Mouse (Mus musculus): ENCODE data around the gene Gm8159. TPM values are rescaled to one million over a fixed set of nuclear protein-coding genes. Genes with fewer than 3 reads are reported as not detected.
"Not testable (repeated sequence)": the region's sequence is repeated elsewhere in the genome, so short reads cannot be mapped to it uniquely, and the experiment has no call there.

Gm8159 gene
- polyA plus RNA-seq (2016; fragmentation: Nextera tagmentation; extraction: Ambion mirVana), result not detected in 2 replicates

DNA sequence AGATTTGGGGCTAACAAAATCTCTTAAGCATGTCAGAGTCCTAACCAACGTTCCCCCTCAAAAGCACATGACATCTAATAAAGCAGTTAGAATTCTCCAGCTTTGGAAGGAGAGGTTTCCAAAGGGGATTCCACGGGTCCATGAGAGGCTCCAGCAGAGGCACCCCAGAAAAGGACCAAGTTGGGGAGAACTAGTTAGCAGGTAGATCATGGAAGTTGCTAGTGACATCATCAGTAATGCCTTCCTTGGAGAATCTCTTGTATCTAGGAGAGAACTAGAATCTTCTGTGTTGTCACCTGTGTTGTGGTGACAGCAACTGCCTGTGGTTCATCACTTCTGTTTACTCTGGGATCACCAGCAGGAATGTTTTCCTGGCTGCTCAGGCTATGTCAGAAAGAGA lies at the start of gene Gm8159:
TSS of gene Gm8159 (plus strand) at position 301 of the 400 bp plus-strand sequence.
- no CpG with 5 or more reads among the region's 2 CpGs for WGBS
- not testable (repeated sequence) for H3K4me2 ChIP-seq (replicated peaks); H3K4me1 ChIP-seq; H3K9me3 ChIP-seq; H3K9ac ChIP-seq (replicated peaks); H3K27ac ChIP-seq (replicated peaks); H3K27me3 ChIP-seq; ATAC-seq (ENCODE audit: low FRiP score, low read depth); H3K4me3 ChIP-seq; H3K36me3 ChIP-seq

DNA sequence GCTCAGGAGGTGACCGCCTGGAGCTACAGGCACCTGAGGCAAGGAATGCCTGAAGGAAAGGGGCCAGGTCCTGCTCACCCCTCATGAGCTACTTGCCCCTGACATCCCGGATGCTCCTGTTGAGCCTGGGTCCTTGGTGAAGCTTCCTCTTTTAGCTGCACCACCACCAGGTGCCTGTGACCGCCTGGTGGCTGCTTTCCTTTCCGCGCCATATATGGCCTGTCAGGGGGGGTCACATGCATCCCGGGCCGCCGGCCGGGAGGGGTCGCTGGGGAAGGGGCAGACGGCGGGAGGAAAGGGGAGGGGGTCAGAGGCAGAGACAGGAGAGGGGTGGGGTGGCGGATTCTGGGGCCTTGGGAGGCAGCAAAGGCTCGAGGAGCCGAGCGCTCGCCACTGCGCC lies 17.2 kb downstream of the Gm8159 start:
- ATAC-seq (ENCODE audit: low FRiP score, low read depth); H3K27ac ChIP-seq (replicated peaks); H3K36me3 ChIP-seq; H3K27me3 ChIP-seq; H3K4me1 ChIP-seq; H3K9me3 ChIP-seq; H3K9ac ChIP-seq (replicated peaks): not testable (repeated sequence)
- 6% methylated on average over 16 of the region's 18 CpGs for WGBS
- Histone ChIP-seq H3K4me2 (replicated peaks) (peak overlapping the region; percentile 59), H3K4me3 (peak overlapping the region; percentile 41)

DNA sequence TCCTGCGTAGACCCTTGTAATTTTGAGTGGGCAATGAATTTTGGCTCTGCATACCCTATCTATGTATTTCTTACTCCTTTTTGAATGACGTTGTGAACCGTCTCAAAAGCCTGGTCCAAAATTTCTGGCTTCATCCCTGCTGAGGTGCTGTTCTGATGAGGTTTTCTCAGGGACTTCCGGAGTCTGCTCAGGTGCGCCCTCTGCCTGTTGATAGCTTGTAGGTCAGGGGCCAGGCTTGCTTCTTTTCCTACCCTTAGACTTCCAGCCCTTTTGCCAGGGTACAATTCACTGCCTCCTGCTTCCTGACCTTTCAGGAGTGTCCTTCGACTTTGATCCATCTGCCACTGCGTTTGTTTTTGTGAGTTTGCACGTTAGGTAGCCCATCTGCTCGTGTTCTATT lies 18.2 kb downstream of the Gm8159 start:
- H3K4me2 ChIP-seq (replicated peaks); H3K27me3 ChIP-seq; H3K4me1 ChIP-seq: not testable (repeated sequence)

DNA sequence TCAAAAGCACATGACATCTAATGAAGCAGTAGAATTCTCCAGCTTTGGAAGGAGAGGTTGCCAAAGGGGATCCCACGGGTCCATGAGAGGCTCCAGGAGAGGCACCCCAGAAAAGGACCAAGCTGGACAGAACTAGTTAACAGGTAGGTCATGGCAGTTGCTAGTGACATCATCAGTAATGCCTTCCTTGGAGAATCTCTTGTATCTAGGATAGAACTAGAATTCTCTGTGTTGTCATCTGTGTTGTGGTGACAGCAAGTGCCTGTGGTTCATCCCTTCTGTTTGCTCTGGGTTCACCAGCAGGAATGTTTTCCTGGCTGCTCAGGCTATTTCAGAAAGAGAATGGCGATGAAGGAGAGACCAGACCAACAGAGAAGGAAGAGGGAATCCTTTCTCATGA lies 31.7 kb downstream of the Gm8159 start, which contains the start of gene Gm3239:
TSS of gene Gm3239 (plus strand) at position 301 of the 400 bp plus-strand sequence.
- ATAC-seq (ENCODE audit: low FRiP score, low read depth); H3K27me3 ChIP-seq; H3K9me3 ChIP-seq; H3K4me1 ChIP-seq; H3K4me3 ChIP-seq; H3K9ac ChIP-seq (replicated peaks); H3K36me3 ChIP-seq; H3K4me2 ChIP-seq (replicated peaks); H3K27ac ChIP-seq (replicated peaks): not testable (repeated sequence)
- no CpG with 5 or more reads among the region's 2 CpGs for WGBS

More for the DNA sequence above, 18.2 kb downstream of the Gm8159 start:
- H3K27ac ChIP-seq (replicated peaks); H3K4me3 ChIP-seq; H3K9me3 ChIP-seq; ATAC-seq (ENCODE audit: low FRiP score, low read depth); H3K9ac ChIP-seq (replicated peaks); H3K36me3 ChIP-seq: not testable (repeated sequence)
- WGBS, result 2% methylated on average over 4 of the region's 9 CpGs

Other genes starting within 250 kb of the Gm8159 start
- gene Gm3159, start 234.8 kb upstream of the Gm8159 start, polyA plus RNA-seq (2016; fragmentation: Nextera tagmentation; extraction: Ambion mirVana), result not detected in 2 replicates
- gene Gm3164, start 216.9 kb upstream of the Gm8159 start, polyA plus RNA-seq (2016; fragmentation: Nextera tagmentation; extraction: Ambion mirVana), result 0.74 and 1.0 TPM in 2 replicates
- not detected in 2 replicates for gene Gm3173, start 201.4 kb upstream of the Gm8159 start, polyA plus RNA-seq (2016; fragmentation: Nextera tagmentation; extraction: Ambion mirVana)
- gene Gm3182, start 150.6 kb upstream of the Gm8159 start, polyA plus RNA-seq (2016; fragmentation: Nextera tagmentation; extraction: Ambion mirVana), result not detected in 2 replicates
- not detected in 2 replicates for gene Gm3047, start 76.9 kb upstream of the Gm8159 start, polyA plus RNA-seq (2016; fragmentation: Nextera tagmentation; extraction: Ambion mirVana)
- 0.22 TPM in 1 of 2 replicates, not detected in the other for gene Gm3239, start 31.8 kb downstream of the Gm8159 start, polyA plus RNA-seq (2016; fragmentation: Nextera tagmentation; extraction: Ambion mirVana)
- gene Gm7876, start 76.9 kb downstream of the Gm8159 start, polyA plus RNA-seq (2016; fragmentation: Nextera tagmentation; extraction: Ambion mirVana), result not detected in 2 replicates
- 0.55 and 0.68 TPM in 2 replicates for gene Gm3252, start 94.4 kb downstream of the Gm8159 start, polyA plus RNA-seq (2016; fragmentation: Nextera tagmentation; extraction: Ambion mirVana)
- not detected in 2 replicates for gene Gm9602, start 144.0 kb downstream of the Gm8159 start, polyA plus RNA-seq (2016; fragmentation: Nextera tagmentation; extraction: Ambion mirVana)
- gene Gm3269, start 205.8 kb downstream of the Gm8159 start, polyA plus RNA-seq (2016; fragmentation: Nextera tagmentation; extraction: Ambion mirVana), result not detected in 2 replicates
- gene Gm3264, start 223.2 kb downstream of the Gm8159 start, polyA plus RNA-seq (2016; fragmentation: Nextera tagmentation; extraction: Ambion mirVana), result 0.60 and 1.9 TPM in 2 replicates